Mouse (Mus musculus): ENCODE measurements around the gene Fstl3. TPM values are rescaled to one million over a fixed set of nuclear protein-coding genes. Genes with fewer than 3 reads are reported as not detected.

Fstl3 gene
- polyA plus RNA-seq, 1 experiment from 2014 or later, result 1.9 TPM

DNA sequence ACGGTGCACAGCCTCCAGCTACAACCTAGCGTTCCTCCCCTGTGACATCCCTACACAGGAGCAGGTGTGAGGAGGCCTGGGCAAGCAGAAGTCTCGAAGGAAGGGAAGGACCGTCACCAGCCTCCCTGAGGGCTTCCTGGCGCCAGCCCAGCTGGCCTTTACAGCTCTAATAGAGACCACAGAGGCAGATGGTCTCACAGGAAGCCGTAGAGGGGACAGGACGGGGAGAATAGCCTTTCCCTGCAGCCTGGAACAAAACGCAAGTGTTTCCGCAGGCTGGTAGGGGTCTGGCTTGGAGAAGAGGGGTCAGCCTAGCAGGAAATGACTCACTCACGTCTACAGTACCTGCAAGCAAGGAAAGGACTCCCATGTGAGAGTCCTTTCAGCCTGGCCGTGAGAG, 30.8 kb downstream of the Fstl3 start:
- H3K27me3 ChIP-seq (replicated peaks; ENCODE audit: low read depth, poor library complexity, severe bottlenecking), result no peaks in the 10 kb centered on the region
- DNase-seq (ENCODE audit: low spot score), result no peak
- H3K4me1 ChIP-seq, result peaks cover 61% of the 10 kb centered on the region
- 51% methylated on average over 11 of the region's 11 CpGs for WGBS
- H3K27ac ChIP-seq (replicated peaks), result peak overlapping the region; percentile 37
- H3K4me3 ChIP-seq, result peak overlapping the region; percentile 16; the same call in 1 of the 2 replicates
- no peaks in the 10 kb centered on the region for H3K9me3 ChIP-seq
- H3K36me3 ChIP-seq (replicated peaks), result peaks cover 62% of the 10 kb centered on the region

DNA sequence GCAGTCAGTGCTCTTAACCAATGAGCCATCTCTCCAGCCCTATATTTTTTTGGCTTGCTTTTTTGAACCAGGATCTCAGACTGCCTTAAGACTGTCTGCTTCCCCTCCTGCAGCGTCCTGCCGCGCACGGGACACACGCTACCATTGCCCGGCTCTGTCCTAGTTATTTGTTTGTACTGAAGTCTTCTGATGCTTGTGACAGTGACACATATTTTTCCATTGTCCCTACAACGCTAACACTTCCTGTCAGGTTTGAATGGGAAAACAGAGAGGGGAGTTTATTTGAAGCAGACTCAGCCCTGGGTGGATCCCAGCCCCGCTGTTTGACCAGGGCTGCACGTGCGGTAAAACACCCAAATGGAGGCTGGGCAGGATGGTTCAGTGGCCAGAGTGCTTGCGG, 31.7 kb downstream of the Fstl3 start:
- WGBS, result 89% methylated on average over 11 of the region's 11 CpGs
- H3K36me3 ChIP-seq (replicated peaks), result peaks cover 68% of the 10 kb centered on the region
- H3K27me3 ChIP-seq (replicated peaks; ENCODE audit: low read depth, poor library complexity, severe bottlenecking), result no peaks in the 10 kb centered on the region
- H3K4me1 ChIP-seq, result peaks cover 52% of the 10 kb centered on the region
- H3K9me3 ChIP-seq, result no peaks in the 10 kb centered on the region
- H3K27ac ChIP-seq (replicated peaks), result no peak overlapping the region
- H3K4me3 ChIP-seq, result no peak overlapping the region
- DNase-seq (ENCODE audit: low spot score), result no peak

DNA sequence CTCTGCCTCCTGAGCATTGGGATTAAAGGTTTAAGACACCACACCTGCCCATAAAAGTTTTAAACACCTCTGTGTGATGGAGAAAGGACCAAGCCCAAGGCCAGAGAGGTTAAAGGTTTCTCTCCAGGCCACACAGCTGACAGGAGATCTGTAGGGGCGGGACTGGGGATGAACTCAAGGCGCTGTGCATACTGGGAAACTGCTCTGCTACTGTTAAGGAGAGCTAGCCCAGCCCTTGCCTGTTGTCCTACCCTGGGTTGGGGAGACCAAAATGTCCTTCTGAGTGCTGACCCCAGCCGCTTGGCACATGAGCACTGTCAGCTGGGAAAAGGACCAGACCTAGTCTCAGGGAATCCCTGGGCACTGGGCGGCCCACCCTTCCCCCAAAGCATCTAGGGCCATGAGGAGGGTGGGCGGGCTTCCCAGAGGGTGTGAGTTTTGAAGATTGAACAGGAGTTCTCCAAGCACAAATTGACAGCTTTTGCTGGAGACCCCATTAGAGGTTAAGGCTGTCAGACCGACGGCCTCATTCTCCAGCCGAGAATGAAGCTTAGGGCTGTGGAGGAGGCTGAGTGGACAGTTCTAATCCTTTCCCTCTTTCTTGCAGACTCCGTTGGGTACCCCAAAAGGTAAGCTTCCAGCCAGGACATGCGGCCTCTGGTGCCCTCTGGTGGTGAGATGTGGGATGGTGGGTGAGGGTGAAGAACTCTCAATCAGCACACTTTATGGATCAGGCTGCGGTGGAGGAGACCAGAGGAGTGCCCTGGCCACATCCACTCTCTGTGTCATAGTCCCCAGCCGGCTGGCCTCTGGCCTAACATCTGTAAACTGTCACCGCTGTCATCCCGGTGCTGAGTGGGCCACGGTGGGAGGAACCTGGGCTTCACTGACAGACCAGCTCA, 34.9 kb downstream of the Fstl3 start:
- peaks cover 93% of the 10 kb centered on the region for H3K36me3 ChIP-seq (replicated peaks)
- DNase-seq (ENCODE audit: low spot score), result peak; percentile 88
- peaks cover 20% of the 10 kb centered on the region for H3K4me1 ChIP-seq
- H3K9me3 ChIP-seq, result no peaks in the 10 kb centered on the region
- WGBS, result 31% methylated on average over 15 of the region's 15 CpGs
- H3K27me3 ChIP-seq (replicated peaks; ENCODE audit: low read depth, poor library complexity, severe bottlenecking), result no peaks in the 10 kb centered on the region
- H3K4me3 ChIP-seq, result no peak overlapping the region
- no peak overlapping the region for H3K27ac ChIP-seq (replicated peaks)

GRCm38 (mm10) chr10:79814271-79814842, 37.3 kb downstream of the Fstl3 start:
- H3K9me3 ChIP-seq, result no peaks in the 10 kb centered on the region
- H3K36me3 ChIP-seq (replicated peaks), result peaks cover 88% of the 10 kb centered on the region
- H3K4me3 ChIP-seq, result no peak overlapping the region
- no peaks in the 10 kb centered on the region for H3K27me3 ChIP-seq (replicated peaks; ENCODE audit: low read depth, poor library complexity, severe bottlenecking)
- DNase-seq (ENCODE audit: low spot score), result no peak
- H3K27ac ChIP-seq (replicated peaks), result no peak overlapping the region
- WGBS, result 85% methylated on average over 5 of the region's 5 CpGs
- peaks cover 19% of the 10 kb centered on the region; the same call in 1 of the 2 replicates for H3K4me1 ChIP-seq

GRCm38 (mm10) chr10:79815671-79816494, 38.8 kb downstream of the Fstl3 start:
- peaks cover 30% of the 10 kb centered on the region for H3K4me1 ChIP-seq
- no peaks in the 10 kb centered on the region for H3K9me3 ChIP-seq
- DNase-seq (ENCODE audit: low spot score), result no peak
- H3K27ac ChIP-seq (replicated peaks), result no peak overlapping the region
- no peaks in the 10 kb centered on the region for H3K27me3 ChIP-seq (replicated peaks; ENCODE audit: low read depth, poor library complexity, severe bottlenecking)
- WGBS, result 90% methylated on average over 12 of the region's 12 CpGs
- H3K4me3 ChIP-seq, result no peak overlapping the region
- H3K36me3 ChIP-seq (replicated peaks), result peaks cover 91% of the 10 kb centered on the region

DNA sequence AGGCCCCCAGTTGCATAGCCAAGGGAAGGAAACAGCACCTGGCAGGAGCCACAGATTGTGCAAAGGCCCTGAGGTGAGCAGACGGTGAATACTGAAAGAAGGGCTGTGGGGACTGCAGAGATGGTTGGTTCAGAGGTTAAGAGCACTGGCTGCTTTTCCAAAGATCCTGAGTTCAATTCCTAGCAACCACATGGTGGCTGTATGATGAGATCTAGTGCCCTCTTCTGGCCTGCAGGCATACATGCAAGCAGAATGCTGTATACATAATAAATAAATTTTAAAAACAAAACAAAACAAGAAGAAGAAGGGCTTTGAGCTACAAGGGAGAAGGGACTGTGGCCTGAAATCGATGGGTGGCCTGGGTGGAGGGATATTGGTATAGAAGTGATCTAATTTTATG, 40.0 kb downstream of the Fstl3 start:
- peaks cover 80% of the 10 kb centered on the region for H3K36me3 ChIP-seq (replicated peaks)
- H3K4me1 ChIP-seq, result peaks cover 34% of the 10 kb centered on the region
- 73% methylated on average over 2 of the region's 2 CpGs for WGBS

GRCm38 (mm10) chr10:79818225-79818624, 41.2 kb downstream of the Fstl3 start:
- Histone ChIP-seq H3K9me3 (no peaks in the 10 kb centered on the region), H3K4me1 (peaks cover 42% of the 10 kb centered on the region), H3K36me3 (replicated peaks) (peaks cover 71% of the 10 kb centered on the region), H3K4me3 (no peak overlapping the region), H3K27me3 (replicated peaks; ENCODE audit: low read depth, poor library complexity, severe bottlenecking) (no peaks in the 10 kb centered on the region; the same call in 1 of the 2 replicates), H3K27ac (replicated peaks) (no peak overlapping the region)
- no peak for DNase-seq (ENCODE audit: low spot score)
- WGBS, result 79% methylated on average over 4 of the region's 4 CpGs

More for the DNA sequence above, 40.0 kb downstream of the Fstl3 start:
- Histone ChIP-seq H3K27ac (replicated peaks) (no peak overlapping the region), H3K9me3 (no peaks in the 10 kb centered on the region), H3K27me3 (replicated peaks; ENCODE audit: low read depth, poor library complexity, severe bottlenecking) (no peaks in the 10 kb centered on the region), H3K4me3 (no peak overlapping the region)
- no peak for DNase-seq (ENCODE audit: low spot score)

- no peak for DNase-seq (ENCODE audit: low spot score)
- H3K4me3 ChIP-seq, result 0 out of 2 replicates have a peak overlapping the region, but pooled peaks have one; percentile 5
- peaks cover 45% of the 10 kb centered on the region for H3K4me1 ChIP-seq
- H3K36me3 ChIP-seq (replicated peaks), result peaks cover 59% of the 10 kb centered on the region
- no peak overlapping the region for H3K27ac ChIP-seq (replicated peaks)
- H3K9me3 ChIP-seq, result no peaks in the 10 kb centered on the region
- H3K27me3 ChIP-seq (replicated peaks; ENCODE audit: low read depth, poor library complexity, severe bottlenecking), result no peaks in the 10 kb centered on the region; the same call in 1 of the 2 replicates
- 94% methylated on average over 17 of the region's 17 CpGs for WGBS
Measured at GRCm38 (mm10) chr10:79819606-79820005, 42.5 kb downstream of the Fstl3 start.

DNA sequence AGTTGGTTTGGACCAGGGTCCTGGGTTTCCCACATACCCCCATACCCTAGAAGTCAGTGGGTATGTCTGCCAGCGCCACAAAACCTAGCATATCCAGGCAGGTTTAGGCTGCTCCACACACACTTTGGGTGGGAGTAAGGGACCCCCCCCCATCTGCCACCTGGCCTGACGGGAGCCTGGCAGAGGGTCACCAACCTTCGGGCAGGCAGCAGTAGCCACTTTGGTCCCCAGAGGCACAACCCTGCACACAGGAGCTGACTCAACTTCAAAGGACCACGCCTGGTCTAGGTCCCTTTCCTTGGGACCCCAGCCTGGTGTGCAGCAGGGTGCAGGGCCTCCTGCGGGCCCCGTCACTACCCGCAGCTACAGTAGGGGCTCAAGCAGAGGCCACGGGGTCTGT, 43.2 kb downstream of the Fstl3 start:
- peaks cover 45% of the 10 kb centered on the region for H3K4me1 ChIP-seq
- H3K36me3 ChIP-seq (replicated peaks), result peaks cover 53% of the 10 kb centered on the region
- H3K9me3 ChIP-seq, result no peaks in the 10 kb centered on the region
- H3K4me3 ChIP-seq, result 0 out of 2 replicates have a peak overlapping the region, but pooled peaks have one; percentile 0
- H3K27me3 ChIP-seq (replicated peaks; ENCODE audit: low read depth, poor library complexity, severe bottlenecking), result no peaks in the 10 kb centered on the region; the same call in 1 of the 2 replicates
- WGBS, result 86% methylated on average over 8 of the region's 8 CpGs
- no peak for DNase-seq (ENCODE audit: low spot score)
- peak overlapping the region; percentile 24; the same call in 1 of the 2 replicates for H3K27ac ChIP-seq (replicated peaks)

- no peak for DNase-seq (ENCODE audit: low spot score)
- no peaks in the 10 kb centered on the region for H3K9me3 ChIP-seq
- 69% methylated on average over 11 of the region's 11 CpGs for WGBS
- peaks cover 45% of the 10 kb centered on the region for H3K4me1 ChIP-seq
- H3K27me3 ChIP-seq (replicated peaks; ENCODE audit: low read depth, poor library complexity, severe bottlenecking), result no peaks in the 10 kb centered on the region; the same call in 1 of the 2 replicates
- H3K36me3 ChIP-seq (replicated peaks), result peaks cover 47% of the 10 kb centered on the region
- 0 out of 2 replicates have a peak within 1 kb of the TSS, but pooled peaks have one; percentile 0 for H3K4me3 ChIP-seq
- H3K27ac ChIP-seq (replicated peaks), result peak within 1 kb of the TSS; percentile 24; the same call in 1 of the 2 replicates
Measured at GRCm38 (mm10) chr10:79820782-79821181, 43.7 kb downstream of the Fstl3 start, which contains the start of gene Misp. Gene Misp (plus strand): TSS chr10:79820989.

GRCm38 (mm10) chr10:79821731-79822130, 44.7 kb downstream of the Fstl3 start:
- WGBS, result 89% methylated on average over 12 of the region's 12 CpGs
- Histone ChIP-seq H3K4me1 (peaks cover 45% of the 10 kb centered on the region), H3K27ac (replicated peaks) (peak overlapping the region; percentile 66; the same call in 1 of the 2 replicates), H3K27me3 (replicated peaks; ENCODE audit: low read depth, poor library complexity, severe bottlenecking) (no peaks in the 10 kb centered on the region; the same call in 1 of the 2 replicates), H3K9me3 (no peaks in the 10 kb centered on the region), H3K4me3 (no peak overlapping the region), H3K36me3 (replicated peaks) (peaks cover 38% of the 10 kb centered on the region)
- no peak for DNase-seq (ENCODE audit: low spot score)

- Histone ChIP-seq H3K4me1 (peaks cover 45% of the 10 kb centered on the region), H3K4me3 (peak overlapping the region; percentile 21; the same call in 1 of the 2 replicates), H3K36me3 (replicated peaks) (peaks cover 32% of the 10 kb centered on the region), H3K9me3 (no peaks in the 10 kb centered on the region), H3K27me3 (replicated peaks; ENCODE audit: low read depth, poor library complexity, severe bottlenecking) (no peaks in the 10 kb centered on the region; the same call in 1 of the 2 replicates), H3K27ac (replicated peaks) (peak overlapping the region; percentile 66)
- WGBS, result 26% methylated on average over 17 of the region's 17 CpGs
- peak; percentile 43 for DNase-seq (ENCODE audit: low spot score)
Measured at GRCm38 (mm10) chr10:79822372-79822771, 45.3 kb downstream of the Fstl3 start.
